Mouse (Mus musculus) lung, embryonic 16.5 days (tissue): Measurements from ENCODE around the gene Tra2a. TPM values are rescaled to one million over a fixed set of nuclear protein-coding genes. Genes with fewer than 3 reads are reported as not detected.
"Not testable (repeated sequence)": the region's sequence is repeated elsewhere in the genome, so short reads cannot be mapped to it uniquely, and the experiment has no call there.

Source experiments
- ATAC-seq: fragments of 200-750 bp; cut with Nextera tagmentation; 2 replicates; pipeline ENCODE4 v1.8.0; 2017; ENCODE audit warnings: low read depth, mild to moderate bottlenecking, moderate library complexity
- H3K27ac ChIP-seq: fragments of 300-500 bp; sonication (generic); 2 replicates; pipeline ENCODE4 v1.5.1; 2014; ENCODE audit warnings: mild to moderate bottlenecking, control low read depth, low read length
- H3K27me3 ChIP-seq: fragments of 300-500 bp; sonication (generic); 2 replicates; pipeline ENCODE4 v1.6.1; 2014; ENCODE audit warnings: low read depth, low read length, mixed read lengths; ENCODE audit not compliant: control insufficient read depth, insufficient read depth
- H3K36me3 ChIP-seq: fragments of 300-500 bp; sonication (generic); 2 replicates; pipeline ENCODE4 v1.6.1; 2014; ENCODE audit warnings: low read length; ENCODE audit not compliant: control insufficient read depth, insufficient read depth
- H3K4me1 ChIP-seq: fragments of 300-500 bp; sonication (generic); replicated peaks from 2 replicates; pipeline ENCODE4 v1.6.1; 2014; ENCODE audit warnings: low read length, mixed read lengths; ENCODE audit not compliant: control insufficient read depth, insufficient read depth
- H3K4me2 ChIP-seq: fragments of 300-500 bp; sonication (generic); 2 replicates; pipeline ENCODE4 v1.6.1; 2014; ENCODE audit warnings: low read depth, low read length, control low read depth
- H3K4me3 ChIP-seq: fragments of 300-500 bp; sonication (generic); 2 replicates; pipeline ENCODE4 v1.5.1; 2014; ENCODE audit warnings: mild to moderate bottlenecking, low read length, control low read depth
- H3K9ac ChIP-seq: fragments of 300-500 bp; sonication (generic); 2 replicates; pipeline ENCODE4 v1.6.1; 2014; ENCODE audit warnings: low read length, control low read depth
- H3K9me3 ChIP-seq: fragments of 300-500 bp; sonication (generic); 2 replicates; pipeline ENCODE4 v1.6.1; 2016; ENCODE audit warnings: low read length; ENCODE audit not compliant: control insufficient read depth
- WGBS: fragments of 180-500 bp; shearing (Covaris S2); extraction: QIAGEN DNeasy Blood & Tissue Kit; methylation state at CpG from one replicate; pipeline ENCODE4 v1.1.7; 2014; 5-methylcytosine and 5-hydroxymethylcytosine counted together
- polyA plus RNA-seq: library from polyadenylated mRNA; unstranded; fragments of >200 nt; fragmentation: Nextera tagmentation; extraction: Ambion mirVana; gene quantifications from 2 replicates; pipeline ENCODE4 v1.2.1, GENCODE M21; 2015

Gene Tra2a
- polyA plus RNA-seq, 1 experiment from 2014 or later, result 111 TPM

DNA sequence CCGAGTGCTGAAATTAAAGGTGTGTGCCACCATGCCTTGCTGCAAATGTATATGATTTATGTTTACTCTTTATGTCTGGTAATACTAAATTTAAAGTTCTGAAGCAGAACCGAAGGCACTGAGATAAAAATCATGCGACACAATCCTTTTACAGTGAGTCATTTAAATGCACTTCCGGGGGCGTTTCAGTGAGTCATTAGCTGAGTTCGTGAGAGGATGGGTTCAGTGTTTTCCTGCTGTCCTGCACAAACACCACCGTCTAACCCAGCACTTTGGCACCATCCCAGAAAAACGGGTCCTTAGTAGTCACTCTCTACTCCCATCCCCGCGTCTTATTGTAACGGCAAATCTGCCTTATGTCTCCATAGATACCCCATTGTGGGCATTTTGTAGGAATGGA, 6.1 kb upstream of the Tra2a start:
- WGBS, result 56% methylated on average over 11 of the region's 11 CpGs
- no peaks in the 10 kb centered on the region for H3K27me3 ChIP-seq
- no peaks in the 10 kb centered on the region for H3K4me1 ChIP-seq
- H3K4me3 ChIP-seq, result no peak overlapping the region
- no peak for ATAC-seq
- H3K9me3 ChIP-seq, result no peaks in the 10 kb centered on the region
- no peak overlapping the region for H3K27ac ChIP-seq
- no peaks in the 10 kb centered on the region for H3K36me3 ChIP-seq
- no peak overlapping the region for H3K9ac ChIP-seq
- no peak overlapping the region for H3K4me2 ChIP-seq

DNA sequence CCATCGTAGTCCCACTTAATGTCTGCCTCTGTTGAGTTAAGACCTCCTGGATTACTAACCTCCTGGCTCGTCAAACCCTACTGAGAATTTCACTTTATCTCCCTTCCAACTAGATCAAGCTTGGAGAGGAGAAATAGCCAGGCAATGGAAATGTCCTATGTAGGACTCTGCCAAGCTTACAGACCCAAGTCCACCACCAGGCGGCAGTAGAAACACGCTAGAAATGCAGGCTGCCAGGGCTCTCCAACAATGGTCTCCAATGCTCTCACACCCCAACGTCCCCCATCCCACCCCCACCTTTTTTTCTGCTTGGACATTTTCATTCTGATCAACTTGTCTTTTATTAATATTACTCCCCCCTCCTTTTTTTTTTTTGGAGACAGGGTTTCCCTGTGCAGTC, 5.4 kb upstream of the Tra2a start:
- peak; percentile 79 for ATAC-seq
- Histone ChIP-seq H3K27ac (no peak overlapping the region), H3K4me3 (no peak overlapping the region), H3K9ac (no peak overlapping the region), H3K9me3 (no peaks in the 10 kb centered on the region), H3K27me3 (no peaks in the 10 kb centered on the region), H3K4me2 (no peak overlapping the region), H3K4me1 (no peaks in the 10 kb centered on the region), H3K36me3 (no peaks in the 10 kb centered on the region)
- WGBS, result 18% methylated on average over 5 of the region's 5 CpGs

DNA sequence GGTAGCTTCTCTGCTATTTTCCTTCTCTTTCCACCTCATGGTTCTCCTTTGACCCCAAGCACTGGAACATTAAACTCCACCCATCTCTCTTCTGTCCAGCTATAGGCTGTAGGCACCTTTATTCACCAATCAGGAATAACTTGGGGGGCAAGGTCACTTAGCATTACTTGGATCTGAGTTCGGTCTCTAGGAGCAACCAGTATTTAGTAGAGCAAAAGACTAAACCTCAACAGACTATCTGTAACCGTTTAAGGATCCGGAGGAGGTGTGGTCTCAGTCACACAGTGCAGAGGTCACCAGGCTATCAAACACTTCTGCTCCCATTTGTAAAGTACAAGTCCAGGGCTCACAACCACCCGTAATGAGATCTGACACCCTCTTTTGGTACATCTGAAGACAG, 3.9 kb upstream of the Tra2a start:
- H3K9me3 ChIP-seq, result no peaks in the 10 kb centered on the region
- ATAC-seq, result no peak
- no peak overlapping the region for H3K4me2 ChIP-seq
- H3K27ac ChIP-seq, result no peak overlapping the region
- H3K9ac ChIP-seq, result no peak overlapping the region
- no peaks in the 10 kb centered on the region for H3K27me3 ChIP-seq
- 33% methylated on average over 4 of the region's 4 CpGs for WGBS
- no peak overlapping the region for H3K4me3 ChIP-seq
- no peaks in the 10 kb centered on the region for H3K4me1 ChIP-seq
- no peaks in the 10 kb centered on the region for H3K36me3 ChIP-seq

DNA sequence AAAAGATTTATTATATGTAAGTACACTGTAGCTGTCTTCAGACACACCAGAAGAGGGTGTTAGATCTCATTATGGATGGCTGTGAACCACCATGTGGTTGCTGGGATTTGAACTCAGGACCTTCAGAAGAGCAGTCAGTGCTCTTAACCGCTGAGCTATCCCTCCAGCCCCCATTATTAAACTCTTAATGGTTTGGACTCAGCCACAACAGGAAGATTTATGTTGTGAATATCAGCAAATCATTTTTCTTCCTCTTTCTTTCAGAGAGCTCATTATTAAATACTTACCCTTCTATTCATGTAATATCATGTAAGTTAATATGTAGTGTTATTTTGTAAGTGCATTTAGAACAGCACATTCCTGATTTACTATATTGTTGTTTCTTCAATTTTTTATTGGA, 1.4 kb upstream of the Tra2a start:
- not testable (repeated sequence) for H3K4me3 ChIP-seq, ATAC-seq, H3K27me3 ChIP-seq, H3K4me2 ChIP-seq, H3K9ac ChIP-seq, H3K36me3 ChIP-seq, H3K27ac ChIP-seq, H3K9me3 ChIP-seq
- peaks cover 13% of the 10 kb centered on the region for H3K4me1 ChIP-seq
- WGBS, result 97% methylated on average over 1 of the region's 1 CpGs

DNA sequence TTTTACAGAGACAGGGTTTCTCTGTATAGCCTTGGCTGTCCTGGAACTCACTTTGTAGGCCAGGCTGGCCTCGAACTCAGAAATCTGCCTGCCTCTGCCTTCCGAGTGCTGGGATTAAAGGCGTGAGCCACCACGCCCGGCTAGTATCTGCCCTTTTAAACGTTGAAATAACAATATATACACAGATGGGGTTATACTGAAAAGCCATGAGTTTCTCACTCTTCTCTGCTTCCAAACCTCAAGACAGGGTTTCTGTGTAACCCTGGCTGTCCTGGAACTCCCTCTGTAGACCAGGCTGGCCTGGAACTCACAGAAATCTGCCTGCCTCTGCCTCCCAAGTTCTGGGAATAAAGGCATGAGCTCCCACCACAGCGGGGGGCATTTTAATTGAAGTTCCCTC, 613 bp upstream of the Tra2a start:
- not testable (repeated sequence) for H3K36me3 ChIP-seq, H3K4me3 ChIP-seq, ATAC-seq, H3K4me2 ChIP-seq, H3K9ac ChIP-seq, H3K9me3 ChIP-seq, H3K27me3 ChIP-seq
- WGBS, result 84% methylated on average over 7 of the region's 7 CpGs
- Histone ChIP-seq H3K27ac (peak overlapping the region; percentile 99; the same call in 1 of the 2 replicates), H3K4me1 (peaks cover 19% of the 10 kb centered on the region)

DNA sequence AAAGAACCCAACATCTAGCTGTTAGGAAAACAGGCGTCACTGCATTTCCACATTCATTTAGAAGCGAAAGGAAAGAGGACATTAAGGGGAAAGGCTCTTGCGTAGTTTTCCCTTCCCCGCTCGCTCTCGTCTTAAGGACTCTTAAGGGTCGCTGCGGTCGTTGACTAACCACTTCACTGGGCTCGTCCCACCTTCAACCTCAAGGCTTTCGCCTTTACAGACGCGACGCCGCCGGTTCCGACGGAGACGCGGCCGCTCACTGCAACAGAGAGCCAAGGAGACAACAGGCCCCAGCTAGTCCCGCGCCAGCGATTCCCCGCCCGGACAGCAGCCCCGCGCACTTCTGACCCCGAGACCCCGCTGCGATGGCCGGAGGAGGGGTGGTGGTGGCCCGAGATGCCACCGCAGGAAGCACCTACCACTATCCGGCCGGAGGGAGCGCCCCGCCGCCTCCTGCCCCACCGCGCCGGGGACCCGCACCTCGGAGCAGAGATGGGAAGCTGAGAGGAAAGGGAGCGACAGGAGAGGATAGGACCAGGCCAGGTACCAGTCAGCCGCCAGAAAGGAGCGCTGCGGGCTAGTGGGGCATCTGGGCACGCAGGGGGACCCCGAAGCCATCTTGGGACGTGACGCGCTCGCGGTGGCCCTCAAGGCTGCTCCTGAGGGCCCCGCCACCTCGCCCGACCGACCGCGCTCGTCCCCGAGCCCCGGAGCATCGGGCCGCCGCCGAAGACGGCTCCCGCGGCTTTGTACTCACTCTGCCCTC, 569 bp downstream of the Tra2a start:
- Histone ChIP-seq H3K4me1 (peaks cover 23% of the 10 kb centered on the region), H3K27ac (peak overlapping the region; percentile 99), H3K9ac (peak overlapping the region; percentile 100), H3K4me2 (peak overlapping the region; percentile 67), H3K4me3 (peak overlapping the region; percentile 100), H3K36me3 (peaks cover 3% of the 10 kb centered on the region; the same call in 1 of the 2 replicates), H3K27me3 (no peaks in the 10 kb centered on the region), H3K9me3 (no peaks in the 10 kb centered on the region)
- ATAC-seq, result peak; percentile 70
- under 1% methylated on average over 62 of the region's 71 CpGs for WGBS

DNA sequence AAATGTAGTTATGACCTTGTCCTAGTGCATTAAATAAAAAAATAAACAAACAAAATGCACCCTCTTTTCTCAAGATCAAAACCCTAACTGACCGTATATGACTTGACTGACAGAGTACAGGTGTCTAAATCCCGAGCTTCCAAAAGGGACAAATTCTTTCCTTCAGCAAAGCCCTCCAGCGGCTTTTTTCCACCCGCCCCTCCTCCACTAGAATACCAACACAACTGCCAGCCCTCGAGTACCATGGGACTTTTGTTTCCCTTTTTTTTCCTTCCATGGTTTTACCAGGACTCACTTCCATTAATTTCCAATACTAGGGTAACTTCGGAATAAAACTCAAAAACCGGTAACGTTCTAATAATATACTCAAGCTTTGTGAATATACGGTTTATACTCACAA, 1.4 kb downstream of the Tra2a start:
- Histone ChIP-seq H3K4me2 (peak overlapping the region; percentile 67), H3K36me3 (peaks cover 3% of the 10 kb centered on the region; the same call in 1 of the 2 replicates), H3K27ac (no peak overlapping the region), H3K4me1 (peaks cover 23% of the 10 kb centered on the region), H3K9ac (peak overlapping the region; percentile 100), H3K9me3 (no peaks in the 10 kb centered on the region), H3K27me3 (no peaks in the 10 kb centered on the region), H3K4me3 (peak overlapping the region; percentile 100)
- no peak for ATAC-seq
- WGBS, result under 1% methylated on average over 9 of the region's 9 CpGs

DNA sequence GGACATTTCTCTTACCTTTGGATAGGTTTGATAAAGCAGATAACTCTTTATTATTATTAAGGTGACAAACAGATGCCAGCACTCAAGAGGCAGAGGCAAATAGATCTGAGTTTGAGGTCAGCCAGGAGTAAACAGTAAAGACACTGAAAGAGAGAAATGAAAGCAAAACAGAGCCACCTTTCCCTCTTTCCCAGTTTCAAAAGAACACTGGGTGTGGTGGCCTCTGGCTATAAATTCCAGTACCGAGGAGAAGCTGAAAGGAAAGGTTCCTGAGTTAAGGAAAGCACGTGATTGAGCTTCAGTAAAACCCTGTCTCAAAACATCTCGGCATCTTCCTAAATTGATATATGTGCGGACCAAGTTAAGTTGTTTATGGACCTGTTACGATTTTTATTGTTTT, 4.1 kb downstream of the Tra2a start:
- H3K36me3 ChIP-seq, result peaks cover 3% of the 10 kb centered on the region; the same call in 1 of the 2 replicates
- H3K9me3 ChIP-seq, result no peaks in the 10 kb centered on the region
- H3K4me2 ChIP-seq, result no peak overlapping the region
- H3K9ac ChIP-seq, result peak overlapping the region; percentile 20; the same call in 1 of the 2 replicates
- H3K4me1 ChIP-seq, result peaks cover 23% of the 10 kb centered on the region
- no peak for ATAC-seq
- 56% methylated on average over 5 of the region's 5 CpGs for WGBS
- H3K4me3 ChIP-seq, result no peak overlapping the region
- no peak overlapping the region for H3K27ac ChIP-seq
- no peaks in the 10 kb centered on the region for H3K27me3 ChIP-seq

DNA sequence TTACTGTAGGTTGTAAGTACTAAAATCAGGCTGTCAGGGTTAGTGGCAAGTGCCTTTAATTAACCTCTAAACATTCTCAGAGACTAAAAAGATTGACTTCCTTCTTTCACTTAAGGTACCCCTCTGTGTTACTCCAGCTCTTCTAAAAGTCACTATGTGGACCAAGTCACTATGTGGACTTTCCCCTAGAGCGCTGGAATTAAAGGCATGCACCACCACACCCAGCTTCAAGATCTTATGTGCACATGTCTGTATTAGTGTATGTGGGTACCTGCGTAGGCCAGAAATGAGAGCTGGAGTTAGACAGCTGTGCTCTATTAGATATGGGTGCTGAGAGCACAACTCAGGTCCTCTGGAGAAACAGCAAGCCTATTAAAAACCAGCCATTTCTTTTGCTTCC, 6.0 kb downstream of the Tra2a start:
- Histone ChIP-seq H3K27ac (no peak overlapping the region), H3K27me3 (no peaks in the 10 kb centered on the region), H3K36me3 (peaks cover 3% of the 10 kb centered on the region; the same call in 1 of the 2 replicates), H3K4me3 (no peak overlapping the region), H3K9me3 (no peaks in the 10 kb centered on the region), H3K4me1 (peaks cover 23% of the 10 kb centered on the region), H3K4me2 (no peak overlapping the region), H3K9ac (no peak overlapping the region)
- 76% methylated on average over 2 of the region's 2 CpGs for WGBS
- no peak for ATAC-seq
